Mouse (Mus musculus) CD4-positive, CD25-positive, alpha-beta regulatory T cell, adult 4 months (primary cell): Measurements from ENCODE around the gene Dbndd2. TPM values are rescaled to one million over a fixed set of nuclear protein-coding genes. Genes with fewer than 3 reads are reported as not detected.

ENCODE experiments used
- ATAC-seq: one replicate; pipeline ENCODE4 v1.8.0; 2017
- polyA plus RNA-seq, 2 experiments: library from polyadenylated mRNA; unstranded; fragments of 100-300 nt; shearing (Covaris generic); gene quantifications; one replicate each; pipeline ENCODE4 v1.2.1; 2017

Gene Dbndd2
- polyA plus RNA-seq = 1 to 10 TPM; 3.7 to 4.5 TPM

GRCm38 (mm10) chr2:164485681-164486257, at the start of gene Dbndd2:
Gene Dbndd2, plus strand, starts transcription at chr2:164486106.
- ATAC-seq = peak; percentile 14

GRCm38 (mm10) chr2:164436215-164436913, 49.5 kb upstream of the Dbndd2 start:
- no peak for ATAC-seq

- ATAC-seq = no peak
Observed at GRCm38 (mm10) chr2:164436961-164437360, 48.9 kb upstream of the Dbndd2 start.

GRCm38 (mm10) chr2:164437710-164438109, 48.2 kb upstream of the Dbndd2 start:
- ATAC-seq = no peak

GRCm38 (mm10) chr2:164438257-164438656, 47.6 kb upstream of the Dbndd2 start:
- ATAC-seq = no peak

GRCm38 (mm10) chr2:164439001-164439421, 46.9 kb upstream of the Dbndd2 start:
- ATAC-seq = no peak

GRCm38 (mm10) chr2:164440314-164440713, 45.6 kb upstream of the Dbndd2 start:
- ATAC-seq = no peak

GRCm38 (mm10) chr2:164441155-164441554, 44.8 kb upstream of the Dbndd2 start:
- peak; percentile 91 for ATAC-seq

- ATAC-seq = peak; percentile 22
Observed at GRCm38 (mm10) chr2:164441731-164442130, 44.2 kb upstream of the Dbndd2 start.

GRCm38 (mm10) chr2:164442315-164443050, 43.4 kb upstream of the Dbndd2 start:
- ATAC-seq = no peak

- ATAC-seq = peak; percentile 52
Observed at GRCm38 (mm10) chr2:164443051-164443437, 42.9 kb upstream of the Dbndd2 start.

- ATAC-seq = no peak
Observed at GRCm38 (mm10) chr2:164443460-164444000, 42.4 kb upstream of the Dbndd2 start, which contains the start of gene Sdc4. Gene Sdc4, minus strand, starts transcription at chr2:164443887.

- no peak for ATAC-seq
Observed at GRCm38 (mm10) chr2:164444701-164445100, 41.2 kb upstream of the Dbndd2 start.

- no peak for ATAC-seq
Observed at GRCm38 (mm10) chr2:164445399-164446085, 40.4 kb upstream of the Dbndd2 start.

GRCm38 (mm10) chr2:164446086-164446469, 39.8 kb upstream of the Dbndd2 start:
- no peak for ATAC-seq

- ATAC-seq = no peak
Observed at GRCm38 (mm10) chr2:164448140-164448539, 37.8 kb upstream of the Dbndd2 start.

GRCm38 (mm10) chr2:164448921-164449320, 37.0 kb upstream of the Dbndd2 start:
- no peak for ATAC-seq

- no peak for ATAC-seq
Observed at GRCm38 (mm10) chr2:164449341-164450042, 36.4 kb upstream of the Dbndd2 start.

- no peak for ATAC-seq
Observed at GRCm38 (mm10) chr2:164452000-164452676, 33.8 kb upstream of the Dbndd2 start.

GRCm38 (mm10) chr2:164453047-164453757, 32.7 kb upstream of the Dbndd2 start:
- no peak for ATAC-seq
